Mouse (Mus musculus) testis, adult 2 months (tissue): ENCODE measurements around the gene 1700020N01Rik.

Experiments used
- CTCF ChIP-seq: fragments of 200-500 bp; IDR thresholded peaks from 2 replicates; pipeline ENCODE4 v1.5.1; 2012; ENCODE audit warnings: low read depth, mild to moderate bottlenecking, inconsistent platforms, low read length, moderate library complexity; ENCODE audit not compliant: control insufficient read depth, insufficient read depth, insufficient replicate concordance
- POLR2A ChIP-seq: fragments of 200-500 bp; IDR thresholded peaks from 2 replicates; pipeline ENCODE4 v1.6.1; 2012; ENCODE audit warnings: low read depth, mild to moderate bottlenecking, inconsistent platforms, low read length, moderate library complexity; ENCODE audit not compliant: control insufficient read depth

- TF ChIP-seq POLR2A (no peak), CTCF (no peak)
Observed at GRCm38 (mm10) chr10:21571615-21572014, 21.3 kb upstream of the 1700020N01Rik start.
